Mouse (Mus musculus): ENCODE measurements around the gene Ryr3.

The Ryr3 gene

DNA sequence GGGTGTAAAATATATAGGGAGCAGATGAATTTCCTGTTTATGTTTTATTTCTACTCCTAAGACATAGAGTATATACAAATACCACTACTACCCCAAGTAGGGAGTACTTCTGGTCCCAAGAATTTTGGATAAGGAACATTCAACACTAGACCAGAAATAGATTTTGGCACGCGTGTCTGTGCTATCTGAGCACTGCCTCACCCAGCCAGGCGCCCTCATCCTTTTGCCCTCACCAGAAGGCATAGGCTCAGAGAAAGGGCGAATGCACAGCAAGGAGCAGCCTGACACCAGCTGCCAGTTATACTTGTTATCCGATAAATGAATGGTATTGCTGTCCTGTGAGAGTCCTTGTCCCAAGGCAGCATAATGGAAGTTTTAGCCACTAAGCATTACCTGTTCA, 579.7 kb downstream of the Ryr3 start:
- DNase-seq (ENCODE audit: low spot score in 2 of 2), result no peak

DNA sequence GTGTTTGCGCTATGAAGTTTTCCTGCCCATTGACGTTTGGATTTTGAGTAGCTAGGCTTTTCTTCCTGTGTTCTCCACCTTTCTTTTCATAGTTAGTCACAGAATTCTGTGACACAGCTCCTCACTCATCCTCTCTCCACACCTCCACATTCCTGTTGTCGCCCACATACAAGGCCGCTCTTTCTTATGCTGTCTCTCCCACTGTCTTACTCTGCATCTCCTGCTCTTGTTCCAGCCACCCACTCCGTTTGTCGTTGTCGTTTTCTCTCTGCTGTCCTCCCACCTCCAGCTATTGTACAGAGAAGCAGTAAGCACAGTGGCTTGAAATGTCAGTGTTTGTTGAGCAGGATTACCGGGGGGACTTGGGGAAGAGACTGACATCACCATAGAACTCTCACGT, 584.4 kb downstream of the Ryr3 start:
- DNase-seq (ENCODE audit: low spot score in 2 of 2), result peak; percentile 54 to 66

DNA sequence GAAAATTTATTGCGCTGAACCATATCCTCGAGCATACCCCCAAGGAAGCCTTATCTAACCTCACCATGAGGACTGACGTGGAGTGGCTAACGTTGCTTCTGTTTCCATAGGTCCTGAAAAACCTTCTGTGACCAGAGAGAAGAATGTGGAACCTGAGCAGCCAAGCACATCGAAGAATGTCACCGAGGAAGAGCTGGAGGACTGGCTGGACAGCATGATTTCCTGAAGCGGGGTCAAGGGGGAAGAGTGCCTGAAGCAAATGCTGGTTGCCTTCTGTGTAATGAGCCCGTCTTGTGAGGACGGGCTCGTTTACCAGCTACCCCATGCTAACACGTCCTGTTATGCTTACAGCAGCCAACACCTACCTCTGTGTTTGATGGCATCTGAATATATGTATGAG, 586.2 kb downstream of the Ryr3 start:
- no peak for DNase-seq (ENCODE audit: low spot score in 2 of 2)

DNA sequence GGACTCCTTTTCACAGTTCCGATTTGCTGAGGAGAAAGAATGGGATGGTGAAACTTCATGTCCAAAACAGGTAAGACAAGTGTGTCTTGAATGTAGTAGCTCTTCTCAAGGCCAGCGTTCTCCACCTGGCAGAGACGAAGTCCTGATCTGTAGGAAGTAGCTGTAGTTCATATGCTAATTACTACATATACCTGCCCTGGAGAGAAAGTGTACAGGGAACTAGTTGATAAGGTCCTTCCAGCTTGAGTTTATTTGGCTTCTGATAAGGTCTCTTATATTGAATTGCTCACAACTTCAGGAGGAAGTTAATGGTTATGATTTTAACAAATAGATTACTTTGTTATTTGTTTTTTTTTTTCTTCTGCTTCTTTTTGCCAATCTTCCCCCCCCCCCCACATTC, 591.7 kb downstream of the Ryr3 start:
- DNase-seq (ENCODE audit: low spot score in 2 of 2), result no peak

DNA sequence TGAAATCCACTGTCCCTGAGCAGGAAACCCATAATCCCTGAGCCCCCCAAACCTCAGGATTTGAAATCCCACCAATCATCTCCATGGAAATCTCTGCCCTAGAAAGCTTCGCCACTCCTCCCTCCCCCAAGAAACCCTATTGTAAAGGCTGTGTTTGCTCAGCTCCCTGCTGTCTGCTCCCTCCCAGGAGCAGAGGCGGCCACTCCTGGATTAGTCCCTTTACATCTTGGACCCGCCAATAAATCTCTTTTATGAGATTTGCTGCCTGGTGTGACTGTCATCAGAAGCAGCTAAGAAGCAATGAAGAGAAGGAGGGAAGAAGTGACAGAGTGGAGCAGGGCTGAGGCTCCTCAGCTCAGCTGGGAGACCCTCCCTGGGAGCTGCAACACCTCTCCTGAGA, 599.7 kb downstream of the Ryr3 start:
- no peak for DNase-seq (ENCODE audit: low spot score in 2 of 2)

DNA sequence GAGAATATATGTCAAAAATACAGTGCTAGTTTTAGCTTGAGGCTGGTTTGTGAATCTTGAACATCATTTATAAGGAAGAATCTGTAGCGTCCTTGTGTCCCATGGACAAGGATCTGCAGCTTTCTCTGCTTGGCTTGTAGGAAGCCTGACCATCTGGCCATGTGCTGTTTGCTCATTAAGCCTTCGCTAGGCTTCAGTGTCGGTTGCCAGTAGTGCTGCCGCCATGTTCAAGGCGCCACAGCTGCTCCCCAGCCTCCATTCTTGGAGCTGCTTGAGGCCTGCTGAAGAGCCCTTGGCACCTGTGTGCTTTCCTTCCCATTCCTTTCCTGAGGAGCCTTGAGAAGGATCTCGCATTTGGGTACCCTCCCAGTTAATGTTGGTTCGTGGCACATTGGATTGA, 602.5 kb downstream of the Ryr3 start:
- no peak for DNase-seq (ENCODE audit: low spot score in 2 of 2)

DNA sequence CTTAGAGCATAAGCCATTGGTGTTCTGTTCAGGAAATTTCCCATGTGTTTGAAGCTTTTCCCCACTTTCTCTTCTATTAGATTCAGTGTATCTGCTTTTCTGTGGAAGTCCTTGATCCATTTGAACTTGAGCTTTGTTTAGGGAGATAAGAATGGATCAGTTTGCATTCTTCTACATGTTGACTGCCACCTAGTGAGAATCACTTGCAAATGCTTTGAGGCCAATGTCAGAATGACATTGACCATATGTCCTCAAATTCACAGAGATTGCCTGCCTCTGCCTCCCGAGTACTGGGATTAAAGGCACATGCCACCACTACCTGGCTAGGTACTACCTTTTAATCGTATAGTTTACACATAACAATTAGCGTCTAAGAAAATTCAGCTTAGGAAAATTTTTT, 604.3 kb downstream of the Ryr3 start:
- DNase-seq (ENCODE audit: low spot score in 2 of 2), result no peak

DNA sequence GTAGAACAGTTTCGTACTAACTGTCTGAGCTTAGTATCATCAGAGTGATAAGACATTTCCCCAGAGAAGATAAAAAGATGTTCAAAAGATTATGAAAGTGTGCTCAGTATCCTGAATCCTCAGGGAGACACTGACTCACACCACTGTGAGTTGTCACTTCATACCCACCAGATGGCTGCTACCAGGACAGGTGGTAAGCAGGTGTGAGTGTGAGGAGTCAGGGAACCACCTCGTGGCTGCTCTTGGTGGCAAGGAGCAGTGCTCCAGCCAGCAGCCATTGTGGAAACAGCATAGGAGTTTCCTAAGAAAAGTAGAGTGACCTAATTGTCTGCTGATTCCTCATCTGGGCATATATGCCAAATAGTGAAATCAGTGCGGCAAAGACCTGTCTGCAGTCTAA, 610.4 kb downstream of the Ryr3 start:
- DNase-seq (ENCODE audit: low spot score in 2 of 2), result no peak

DNA sequence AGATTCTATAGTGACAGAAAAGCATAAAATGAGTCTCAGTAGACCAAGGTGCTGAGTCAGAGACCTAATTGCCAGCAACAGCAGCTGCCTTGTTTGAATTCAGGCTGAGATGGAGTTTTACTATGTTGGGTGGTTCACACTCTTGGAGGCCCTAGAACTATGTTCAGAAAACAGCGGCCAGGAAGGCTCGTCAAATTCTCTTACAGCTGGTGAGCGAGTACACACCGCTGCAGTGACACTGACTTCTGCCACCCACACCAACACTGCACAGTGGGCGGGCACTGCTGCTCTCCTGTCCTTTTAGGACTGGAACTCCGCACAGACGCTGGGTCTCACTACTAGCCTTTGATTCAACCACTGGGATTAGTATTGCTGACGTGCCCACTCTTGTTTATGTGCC, 614.4 kb downstream of the Ryr3 start:
- peak; percentile 37 for DNase-seq (ENCODE audit: low spot score in 2 of 2)

DNA sequence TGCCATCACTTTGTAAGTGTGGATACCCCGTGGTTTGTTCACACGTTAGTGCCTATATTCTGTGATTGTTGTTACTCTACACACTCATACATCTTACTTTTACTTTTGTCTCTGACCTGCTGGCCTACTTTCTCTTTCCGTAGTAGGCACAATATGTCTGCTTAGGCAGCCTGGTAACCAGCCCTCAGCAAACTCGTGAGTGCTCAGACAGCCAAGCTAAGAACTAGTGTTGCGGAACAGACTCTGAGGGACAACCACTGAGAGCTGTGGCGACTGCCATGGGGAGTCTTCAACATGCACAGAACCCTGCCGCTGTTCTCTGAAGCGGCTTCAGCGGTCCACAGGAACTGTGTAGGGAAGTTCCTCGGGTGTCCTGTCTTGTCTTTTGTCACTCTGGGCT, 616.7 kb downstream of the Ryr3 start:
- DNase-seq (ENCODE audit: low spot score in 2 of 2), result no peak

DNA sequence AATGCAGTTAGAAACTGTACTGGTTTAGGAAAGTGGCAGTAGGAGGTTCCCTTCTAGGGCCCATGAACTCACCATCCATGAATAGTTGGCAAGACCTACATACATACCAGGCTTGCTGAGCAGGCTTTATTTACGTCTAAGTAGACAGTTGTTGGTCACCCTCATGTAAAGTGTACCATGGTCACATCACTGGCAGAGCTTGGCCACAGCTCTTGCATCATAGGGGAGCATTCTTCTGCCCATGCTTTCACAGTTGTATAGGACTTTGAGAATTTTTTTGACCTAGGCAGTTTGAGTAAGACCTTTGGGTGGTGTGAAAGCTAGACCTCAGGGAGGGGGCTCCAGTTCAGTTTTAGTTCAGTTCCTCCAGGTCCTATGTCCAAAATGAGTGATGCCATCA, 619.8 kb downstream of the Ryr3 start:
- no peak for DNase-seq (ENCODE audit: low spot score in 2 of 2)

DNA sequence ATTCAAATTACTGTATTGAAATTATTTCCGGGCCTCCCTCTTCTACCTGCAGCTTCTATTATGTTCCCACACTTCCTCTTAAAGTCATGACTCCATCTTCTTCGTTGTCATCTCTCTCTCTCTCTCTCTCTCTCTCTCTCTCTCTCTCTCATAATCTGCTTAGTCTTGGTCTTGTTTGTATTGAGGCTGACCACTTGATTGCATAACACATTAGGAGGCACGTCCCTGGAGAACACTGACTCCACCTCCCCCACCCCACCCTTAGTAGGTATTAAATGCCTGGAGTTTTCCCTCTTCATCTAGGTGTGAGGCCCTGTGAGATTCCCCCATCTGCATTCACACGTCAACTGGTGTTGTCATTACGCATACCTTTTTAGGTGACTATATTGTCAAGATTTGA, 620.5 kb downstream of the Ryr3 start:
- no peak for DNase-seq (ENCODE audit: low spot score in 2 of 2)

DNA sequence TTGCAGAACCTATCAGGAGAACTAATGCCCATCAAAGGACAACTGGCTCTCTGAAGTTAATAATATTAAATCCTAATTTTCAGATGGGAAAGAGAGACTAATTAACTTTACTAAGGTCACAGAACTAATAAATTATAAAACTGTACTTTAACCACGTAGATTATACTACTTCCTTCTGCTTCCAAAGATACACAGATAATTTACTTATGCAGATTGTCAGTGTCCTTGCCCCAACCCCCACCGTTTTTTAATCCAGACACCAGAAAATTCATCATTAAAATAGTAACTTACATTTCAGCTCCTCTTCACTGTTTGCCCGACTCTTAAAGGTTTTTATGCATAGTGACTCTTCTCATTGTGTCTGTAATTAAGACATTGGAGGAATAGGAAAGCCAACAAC, 621.1 kb downstream of the Ryr3 start:
- no peak for DNase-seq (ENCODE audit: low spot score in 2 of 2)

DNA sequence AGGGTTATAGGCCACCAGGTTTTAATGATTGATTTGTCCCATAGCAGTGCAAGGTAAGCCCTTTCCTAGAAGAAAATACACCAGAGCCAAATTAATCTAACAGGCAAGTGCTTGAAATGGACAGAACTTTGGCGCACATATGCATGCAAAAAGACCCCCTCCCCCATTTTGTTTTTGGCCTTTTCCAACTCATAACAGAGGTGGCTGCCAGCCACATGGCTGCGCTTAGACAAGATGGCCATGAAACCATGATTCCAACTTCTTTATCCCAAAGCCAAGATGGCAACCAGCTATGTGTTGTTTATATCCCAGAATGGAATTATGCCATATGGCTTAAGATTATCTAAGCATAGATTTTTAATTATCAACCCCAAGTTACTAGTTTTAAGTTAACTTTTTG, 623.1 kb downstream of the Ryr3 start:
- DNase-seq (ENCODE audit: low spot score in 2 of 2), result no peak

DNA sequence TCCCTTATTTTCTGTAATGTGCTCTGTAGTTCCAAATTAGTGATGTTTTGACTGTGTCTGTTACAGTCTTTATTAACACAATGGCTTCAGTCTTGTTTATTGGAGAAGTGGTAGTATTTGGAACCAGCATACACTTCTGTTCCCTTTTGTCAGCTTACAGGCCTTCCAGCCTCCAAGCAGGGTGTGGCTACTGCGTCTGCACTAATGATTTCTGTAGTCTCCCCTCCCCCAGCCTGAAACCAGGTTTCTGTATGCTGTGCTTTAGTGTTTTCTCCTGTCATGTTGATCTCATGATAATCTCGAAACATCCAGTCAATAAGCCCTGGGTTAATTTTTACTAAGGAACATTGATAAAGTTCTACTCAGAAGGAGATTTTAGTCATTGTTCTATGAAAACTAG, 623.6 kb downstream of the Ryr3 start:
- no peak for DNase-seq (ENCODE audit: low spot score in 2 of 2)

DNA sequence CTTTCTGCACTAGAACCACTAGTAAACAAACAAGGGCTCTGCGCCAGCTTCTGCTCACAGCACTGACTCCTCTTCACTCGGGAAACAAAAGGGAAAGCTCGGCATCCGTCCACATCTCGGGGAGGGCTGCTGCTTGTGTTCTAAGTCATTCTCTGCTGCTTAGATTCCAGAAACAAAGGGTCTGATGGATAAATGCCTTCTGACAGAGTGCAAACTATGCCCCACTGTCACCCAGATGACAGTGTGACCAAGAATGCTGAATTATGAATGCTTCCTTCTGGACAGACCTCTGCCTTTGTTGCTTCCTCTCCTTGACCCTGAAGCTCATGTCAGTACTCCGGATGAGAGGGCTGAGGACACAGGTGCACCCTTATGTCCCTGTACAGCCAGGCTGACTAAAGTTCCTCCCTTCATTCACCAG, 625.4 kb downstream of the Ryr3 start:
- peak; percentile 35 to 51 for DNase-seq (ENCODE audit: low spot score in 2 of 2)

DNA sequence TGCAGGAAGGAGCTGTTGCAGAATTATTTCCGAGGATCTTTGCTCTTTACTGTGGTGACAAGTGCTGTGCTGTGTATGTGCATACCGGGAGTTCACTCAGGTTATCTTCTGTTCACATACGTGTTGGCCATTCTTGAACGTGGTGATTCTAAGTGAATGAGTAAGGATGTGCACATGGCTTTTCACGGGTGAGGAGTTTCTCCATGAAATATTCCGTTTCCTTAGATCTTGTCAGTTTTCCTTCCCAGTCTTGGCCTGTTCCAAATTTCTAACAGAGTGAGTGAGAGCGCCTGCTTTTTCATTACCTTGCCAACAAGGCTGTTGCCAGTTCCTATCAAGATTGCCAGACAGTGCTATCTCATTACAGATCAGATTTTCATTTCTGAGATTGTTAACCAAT, 625.9 kb downstream of the Ryr3 start:
- peak in 1 of 2 experiments; percentile 18 for DNase-seq (ENCODE audit: low spot score in 2 of 2)

Data from right cerebral cortex, adult 2 months (tissue).